13 mouse cellular contexts compared by ENCODE assay signal in genomic region chr1:69466534-69467275, GRCm38 (mm10).
DNase-seq lines count a peak whose midpoint lies in the region; ATAC-seq and TF ChIP-seq lines count a peak whose summit lies in the region.
"Had no signal": no experiment of that assay in that cellular context is flagged by ENCODE, and none has a peak within 500 bp of the region (broad histone marks: within the 10 kb centered on the region; RNA-seq: fewer than 3 reads in every experiment).

No protein-coding gene starts in this region.

- no peaks in the 10 kb centered on the region for H3K36me3 ChIP-seq in heart, postnatal 0 days (replicated peaks; ENCODE audit: control insufficient read depth, insufficient read depth, low read length)
- no peaks in the 10 kb centered on the region for H3K36me3 ChIP-seq in stomach, embryonic 14.5 days (ENCODE audit: control insufficient read depth, insufficient read depth, low read length)
- no peaks in the 10 kb centered on the region for H3K36me3 ChIP-seq in stomach, postnatal 0 days (ENCODE audit: control insufficient read depth, insufficient read depth, low read length)
- H3K36me3 ChIP-seq: liver, embryonic 13.5 days had no signal

- intact Hi-C loops in left cerebral cortex, postnatal 10 days (cut with DNase I): no loop called here

- peak; percentile 15 for DNase-seq in heart, postnatal 0 days (ENCODE audit: low spot score)
- no peak for DNase-seq in heart, postnatal 4 days
- no peak for DNase-seq in stomach, postnatal 0 days (ENCODE audit: low spot score)
- DNase-seq in hindlimb bud, embryonic 11.5 days (ENCODE audit: extremely low spot score, low read depth, low spot score): peak; percentile 63
- DNase-seq in yolk sac, embryonic 10.5 days (ENCODE audit: low spot score): peak; percentile 34
- DNase-seq in left cerebral cortex, postnatal 10 days (ENCODE audit: extremely low spot score in 1 of 2, low spot score in 2 of 2): no peak
- DNase-seq in spleen, postnatal 36 days (ENCODE audit: low spot score in 2 of 2): no peak
- DNase-seq: cerebellum, adult 8-10 months; liver, embryonic 13.5 days had no signal

- no peak overlapping the region for H3K9ac ChIP-seq in heart, postnatal 0 days (replicated peaks; ENCODE audit: low read depth, low read length)
- H3K9ac ChIP-seq in stomach, embryonic 14.5 days (replicated peaks; ENCODE audit: low read depth, low read length): no peak overlapping the region
- H3K9ac ChIP-seq in stomach, postnatal 0 days (ENCODE audit: low read length): no peak overlapping the region
- H3K9ac ChIP-seq: liver, embryonic 13.5 days had no signal

- no peak overlapping the region for H3K27ac ChIP-seq in heart, postnatal 0 days (ENCODE audit: low read depth)
- H3K27ac ChIP-seq in stomach, embryonic 14.5 days (ENCODE audit: low read length): peak overlapping the region; percentile 39
- H3K27ac ChIP-seq in stomach, postnatal 0 days (replicated peaks): no peak overlapping the region
- H3K27ac ChIP-seq: liver, embryonic 13.5 days had no signal

- H3K4me1 ChIP-seq in heart, postnatal 0 days (ENCODE audit: control insufficient read depth, insufficient read depth): no peaks in the 10 kb centered on the region
- 0 out of 2 replicates have a peak, but pooled peaks cover 3% of the 10 kb centered on the region for H3K4me1 ChIP-seq in stomach, embryonic 14.5 days (ENCODE audit: control insufficient read depth, insufficient read depth, low read length)
- H3K4me1 ChIP-seq in stomach, postnatal 0 days (replicated peaks; ENCODE audit: control insufficient read depth, insufficient read depth): no peaks in the 10 kb centered on the region
- H3K4me1 ChIP-seq: liver, embryonic 13.5 days; megakaryocyte, embryonic 14.5 days had no signal

- H3K27me3 ChIP-seq in heart, postnatal 0 days (ENCODE audit: control insufficient read depth, insufficient read depth, low read length): no peaks in the 10 kb centered on the region
- H3K27me3 ChIP-seq in stomach, embryonic 14.5 days (ENCODE audit: control insufficient read depth, insufficient read depth, low read length): no peaks in the 10 kb centered on the region
- no peaks in the 10 kb centered on the region for H3K27me3 ChIP-seq in stomach, postnatal 0 days (ENCODE audit: control insufficient read depth, insufficient read depth, low read length)
- H3K27me3 ChIP-seq: CH12.LX; liver, embryonic 13.5 days; megakaryocyte, embryonic 14.5 days had no signal

- no peak overlapping the region for H3K4me3 ChIP-seq in heart, postnatal 0 days (ENCODE audit: low read depth, low read length)
- no peak overlapping the region for H3K4me3 ChIP-seq in stomach, embryonic 14.5 days (ENCODE audit: low read depth, low read length)
- no peak overlapping the region for H3K4me3 ChIP-seq in stomach, postnatal 0 days (ENCODE audit: low read depth, low read length)
- H3K4me3 ChIP-seq: erythroblast, embryonic 14.5 days; liver, embryonic 13.5 days; megakaryocyte, embryonic 14.5 days had no signal

- 28% methylated on average over 5 of the region's 5 CpGs for WGBS in heart, postnatal 0 days
- WGBS in stomach, embryonic 14.5 days: 29% methylated on average over 5 of the region's 5 CpGs
- 26% methylated on average over 5 of the region's 5 CpGs for WGBS in stomach, postnatal 0 days

- no peak; the same call in 1 of the 2 replicates for ATAC-seq in heart, postnatal 0 days (ENCODE audit: insufficient read depth, low read depth)
- ATAC-seq in stomach, embryonic 14.5 days (ENCODE audit: insufficient number of reproducible peaks, insufficient read depth, low FRiP score, low read depth): no peak
- no peak for ATAC-seq in stomach, postnatal 0 days (ENCODE audit: low FRiP score, low TSS enrichment)

- no peak for TF ChIP-seq EP300 in heart, postnatal 0 days (IDR thresholded peaks at IDR 0.05; ENCODE audit: low read depth)
- TF ChIP-seq EP300 in stomach, postnatal 0 days (optimal IDR thresholded peaks at IDR 0.05): no peak

- H3K9me3 ChIP-seq in heart, postnatal 0 days (replicated peaks; ENCODE audit: control insufficient read depth, low read length): no peaks in the 10 kb centered on the region
- no peaks in the 10 kb centered on the region for H3K9me3 ChIP-seq in stomach, embryonic 14.5 days (ENCODE audit: control insufficient read depth, low read depth, low read length)
- H3K9me3 ChIP-seq in stomach, postnatal 0 days (ENCODE audit: control insufficient read depth, low read length): no peaks in the 10 kb centered on the region
- H3K9me3 ChIP-seq: liver, embryonic 13.5 days; megakaryocyte, embryonic 14.5 days had no signal

- no peak overlapping the region for H3K4me2 ChIP-seq in heart, postnatal 0 days (ENCODE audit: low read depth, low read length)
- H3K4me2 ChIP-seq in stomach, embryonic 14.5 days (replicated peaks; ENCODE audit: low read depth, low read length): no peak overlapping the region
- H3K4me2 ChIP-seq in stomach, postnatal 0 days (replicated peaks; ENCODE audit: low read depth): no peak overlapping the region
- H3K4me2 ChIP-seq: liver, embryonic 13.5 days had no signal

- TF ChIP-seq CTCF in heart, postnatal 0 days (IDR thresholded peaks at IDR 0.05; ENCODE audit: low read depth): no peak
- no peak for TF ChIP-seq CTCF in stomach, postnatal 0 days (IDR thresholded peaks at IDR 0.05; ENCODE audit: low read depth)

Comparison
In these comparisons a context has a peak if more than half of its experiments do, and no peak if none do; other contexts are left out.
1. DNase-seq: peak in heart, postnatal 0 days (single experiment), hindlimb bud, embryonic 11.5 days (single experiment) and yolk sac, embryonic 10.5 days (single experiment); none in heart, postnatal 4 days (single experiment), stomach, postnatal 0 days (single experiment), left cerebral cortex, postnatal 10 days (0 of 2) and spleen, postnatal 36 days (0 of 2).